Mouse (Mus musculus) kidney, adult 2 months (tissue): ENCODE results near the gene Ptpro. TPM values are rescaled to one million over a fixed set of nuclear protein-coding genes. Genes with fewer than 3 reads are reported as not detected.
A peak's percentile ranks its signal among the peaks of the same experiment; 100 is the strongest.

ENCODE experiments used
- DNase-seq: peaks from one replicate; pipeline ENCODE4 v3.0.0; 2021
- H3K27ac ChIP-seq: fragments of 200-500 bp; 2 replicates; pipeline ENCODE4 v1.5.1; 2012; ENCODE audit warnings: low read depth, low read length, control low read depth, inconsistent platforms; ENCODE audit not compliant: insufficient read depth
- H3K27me3 ChIP-seq: fragments of 200-500 bp; replicated peaks from 2 replicates; pipeline ENCODE4 v1.6.1; 2012; ENCODE audit warnings: mild to moderate bottlenecking, moderate library complexity, low read length, inconsistent platforms; ENCODE audit not compliant: control insufficient read depth, insufficient read depth
- H3K36me3 ChIP-seq: fragments of 200-500 bp; 2 replicates; pipeline ENCODE4 v1.6.1; 2012; ENCODE audit warnings: mild to moderate bottlenecking, moderate library complexity, low read length, inconsistent platforms; ENCODE audit not compliant: control insufficient read depth, insufficient read depth
- H3K4me1 ChIP-seq: fragments of 200-500 bp; 2 replicates; pipeline ENCODE4 v1.6.1; 2011; ENCODE audit warnings: low read length; ENCODE audit not compliant: control insufficient read depth, insufficient read depth
- H3K4me3 ChIP-seq: fragments of 200-500 bp; 2 replicates; pipeline ENCODE4 v1.5.1; 2011; ENCODE audit warnings: mild to moderate bottlenecking, low read depth, low read length, control low read depth; ENCODE audit not compliant: insufficient read depth
- CTCF ChIP-seq: fragments of 200-500 bp; conservative IDR thresholded peaks from 2 replicates; pipeline ENCODE4 v1.5.1; 2011; ENCODE audit warnings: low read depth, mild to moderate bottlenecking, control low read depth, low read length, moderate library complexity, mixed read lengths; ENCODE audit not compliant: insufficient read depth, insufficient read length
- POLR2A ChIP-seq: fragments of 200-500 bp; IDR thresholded peaks from one replicate; pipeline ENCODE4 v1.6.1; 2011; ENCODE audit warnings: low read depth, low read length, control low read depth
- WGBS: fragments of 180-500 bp; shearing (Covaris S2); methylation state at CpG from one replicate; pipeline ENCODE4 v1.1.7; 2018; 5-methylcytosine and 5-hydroxymethylcytosine counted together
- polyA plus RNA-seq: library from polyadenylated mRNA; depleted of rRNA; stranded (reverse); fragments of >200 nt; gene quantifications from 2 replicates; pipeline ENCODE4 v1.2.3, GENCODE M21; 2012

Gene Ptpro
- polyA plus RNA-seq, 1 experiment: 13.0 TPM

- Histone ChIP-seq H3K27me3 (no peaks in the 10 kb centered on the region), H3K4me1 (peaks cover 12% of the 10 kb centered on the region), H3K4me3 (no peak overlapping the region), H3K36me3 (0 out of 2 replicates have a peak, but pooled peaks cover under 1% of the 10 kb centered on the region), H3K27ac (no peak overlapping the region)
- 85% methylated on average over 6 of the region's 6 CpGs for WGBS
- no peak for DNase-seq
- no peak for TF ChIP-seq POLR2A
- TF ChIP-seq CTCF: no peak
These were observed 243.1 kb downstream of the Ptpro start for GRCm38 (mm10) chr6:137495233-137495632.

GRCm38 (mm10) chr6:137496562-137496961, 244.4 kb downstream of the Ptpro start:
- 100% methylated on average over 2 of the region's 2 CpGs for WGBS
- Histone ChIP-seq H3K27ac (no peak overlapping the region), H3K36me3 (0 out of 2 replicates have a peak, but pooled peaks cover 4% of the 10 kb centered on the region), H3K4me3 (no peak overlapping the region), H3K4me1 (peaks cover 12% of the 10 kb centered on the region), H3K27me3 (no peaks in the 10 kb centered on the region)
- no peak for DNase-seq
- TF ChIP-seq POLR2A: no peak
- no peak for TF ChIP-seq CTCF

- TF ChIP-seq CTCF: no peak
- no peak for TF ChIP-seq POLR2A
- Histone ChIP-seq H3K36me3 (0 out of 2 replicates have a peak, but pooled peaks cover 4% of the 10 kb centered on the region), H3K4me3 (no peak overlapping the region), H3K27me3 (no peaks in the 10 kb centered on the region), H3K27ac (no peak overlapping the region), H3K4me1 (peaks cover 12% of the 10 kb centered on the region)
- no peak for DNase-seq
- 96% methylated on average over 8 of the region's 8 CpGs for WGBS
These were observed 245.2 kb downstream of the Ptpro start for GRCm38 (mm10) chr6:137497208-137497835.

- WGBS: 58% methylated on average over 6 of the region's 6 CpGs
- Histone ChIP-seq H3K4me3 (no peak overlapping the region), H3K36me3 (0 out of 2 replicates have a peak, but pooled peaks cover 4% of the 10 kb centered on the region), H3K27me3 (no peaks in the 10 kb centered on the region), H3K4me1 (peaks cover 5% of the 10 kb centered on the region), H3K27ac (no peak overlapping the region)
- peak; percentile 37 for DNase-seq
- TF ChIP-seq CTCF (no peak), POLR2A (no peak)
These were observed 246.7 kb downstream of the Ptpro start for GRCm38 (mm10) chr6:137498781-137499180.

- no peak overlapping the region for H3K27ac ChIP-seq
- no peaks in the 10 kb centered on the region for H3K27me3 ChIP-seq
- no peaks in the 10 kb centered on the region for H3K4me1 ChIP-seq
- peaks cover 4% of the 10 kb centered on the region; the same call in 1 of the 2 replicates for H3K36me3 ChIP-seq
- no peak for TF ChIP-seq POLR2A
- no peak for TF ChIP-seq CTCF
- DNase-seq: no peak
- 86% methylated on average over 7 of the region's 7 CpGs for WGBS
- no peak overlapping the region for H3K4me3 ChIP-seq
These were observed 250.9 kb downstream of the Ptpro start for GRCm38 (mm10) chr6:137503009-137503408.

GRCm38 (mm10) chr6:137503462-137503861, 251.3 kb downstream of the Ptpro start:
- TF ChIP-seq POLR2A: no peak
- TF ChIP-seq CTCF: no peak
- 76% methylated on average over 8 of the region's 8 CpGs for WGBS
- peaks cover 4% of the 10 kb centered on the region; the same call in 1 of the 2 replicates for H3K36me3 ChIP-seq

GRCm38 (mm10) chr6:137504052-137504451, 251.9 kb downstream of the Ptpro start:
- no peak for TF ChIP-seq CTCF
- TF ChIP-seq POLR2A: no peak
- Histone ChIP-seq H3K27me3 (no peaks in the 10 kb centered on the region), H3K4me3 (no peak overlapping the region), H3K27ac (no peak overlapping the region), H3K36me3 (peaks cover 5% of the 10 kb centered on the region; the same call in 1 of the 2 replicates), H3K4me1 (no peaks in the 10 kb centered on the region)
- no peak for DNase-seq
- 45% methylated on average over 1 of the region's 1 CpGs for WGBS

More at GRCm38 (mm10) chr6:137503462-137503861, 251.3 kb downstream of the Ptpro start:
- no peak overlapping the region for H3K4me3 ChIP-seq
- no peak for DNase-seq
- no peaks in the 10 kb centered on the region for H3K27me3 ChIP-seq
- no peaks in the 10 kb centered on the region for H3K4me1 ChIP-seq
- H3K27ac ChIP-seq: no peak overlapping the region
